Mouse (Mus musculus) thymus, postnatal 14 days (tissue): Measurements from ENCODE around the gene Hba-x.

Source experiments
- DNase-seq: peaks from one replicate; pipeline ENCODE4 v3.0.0; 2021

The Hba-x gene

DNA sequence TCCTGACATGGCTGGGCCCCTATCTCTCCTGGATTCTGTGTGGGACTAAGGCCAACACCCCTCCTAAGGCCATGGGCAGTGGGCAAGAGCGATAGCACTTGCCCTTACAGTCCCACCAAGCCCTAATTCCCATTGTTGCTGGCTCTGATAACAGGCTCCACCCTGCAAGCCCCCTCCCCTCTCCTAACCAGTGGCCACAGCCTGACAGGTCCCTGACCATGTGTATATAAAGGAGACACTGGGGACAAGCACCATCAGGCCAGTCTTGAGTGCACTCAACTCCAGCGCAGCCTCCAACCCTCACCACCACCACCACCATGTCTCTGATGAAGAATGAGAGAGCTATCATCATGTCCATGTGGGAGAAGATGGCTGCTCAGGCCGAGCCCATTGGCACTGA is at the start of gene Hba-x:
Gene Hba-x, plus strand, starts transcription at position 54 of the 400 bp plus-strand sequence.
- DNase-seq, result no peak

DNA sequence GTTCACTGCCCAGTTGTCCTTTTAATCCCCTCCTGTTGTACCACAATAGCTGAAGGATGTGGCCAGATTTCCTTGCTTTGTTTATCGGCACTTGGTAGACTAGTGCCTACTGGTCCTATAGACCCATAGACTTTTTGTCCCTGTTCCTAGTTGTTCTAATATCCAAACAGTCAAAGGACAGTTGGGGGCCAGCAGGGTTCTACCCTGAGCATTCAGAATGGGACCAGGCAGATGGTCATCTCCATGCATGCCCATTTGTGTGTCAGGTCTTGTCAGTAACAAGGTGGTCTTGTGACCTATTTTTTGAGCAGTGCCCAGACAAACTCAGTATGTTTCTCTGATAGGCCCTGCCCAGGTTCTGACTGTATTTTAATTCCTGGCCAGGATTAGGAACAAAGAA is 49.2 kb upstream of the Hba-x start:
- DNase-seq, result no peak

DNA sequence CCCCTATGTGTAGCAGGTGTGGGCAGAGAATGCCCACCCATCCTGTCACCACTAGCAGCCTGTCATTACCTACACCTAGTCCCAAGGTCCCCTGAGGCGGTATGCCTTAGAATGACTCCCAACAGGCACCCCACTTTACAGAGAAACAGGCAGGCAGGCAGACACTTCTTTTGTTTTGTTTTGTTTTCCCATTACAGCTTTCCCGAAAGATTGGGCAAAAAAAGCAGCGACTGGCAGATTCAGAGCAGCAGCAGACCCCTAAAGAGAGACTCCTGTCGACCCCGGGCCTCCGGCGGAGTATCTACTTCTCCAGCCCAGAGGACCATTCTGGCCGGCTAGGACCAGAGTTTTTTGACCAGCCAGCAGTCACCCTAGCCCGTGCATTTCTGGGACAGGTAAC is 48.6 kb upstream of the Hba-x start:
- no peak for DNase-seq

DNA sequence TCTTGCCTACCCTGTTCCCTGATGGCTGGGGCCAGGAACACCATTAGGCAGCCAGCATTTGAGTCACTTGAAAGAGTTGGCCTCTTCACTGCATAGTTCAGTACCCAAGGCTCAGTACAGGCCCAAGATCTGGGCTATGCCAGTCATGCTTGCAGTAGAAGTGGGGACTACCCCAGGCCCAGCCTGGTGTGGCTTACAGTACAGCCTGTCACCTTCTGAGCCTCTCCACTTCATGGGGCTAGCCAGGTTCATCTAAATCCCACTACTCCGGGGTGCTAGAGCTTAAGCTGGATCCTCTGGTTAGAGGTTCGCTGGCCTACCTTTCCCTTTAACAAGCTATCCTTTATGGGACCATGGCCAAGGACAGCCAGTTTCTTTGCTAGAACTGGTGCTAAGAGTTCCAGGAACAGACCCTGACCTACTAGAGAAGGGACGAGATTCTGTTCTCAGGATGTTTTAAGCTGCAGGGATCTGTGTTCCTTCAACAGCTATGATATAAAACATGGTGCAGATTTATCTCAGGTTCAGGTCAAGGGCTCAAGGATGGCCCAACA is 47.8 kb upstream of the Hba-x start:
- no peak for DNase-seq

DNA sequence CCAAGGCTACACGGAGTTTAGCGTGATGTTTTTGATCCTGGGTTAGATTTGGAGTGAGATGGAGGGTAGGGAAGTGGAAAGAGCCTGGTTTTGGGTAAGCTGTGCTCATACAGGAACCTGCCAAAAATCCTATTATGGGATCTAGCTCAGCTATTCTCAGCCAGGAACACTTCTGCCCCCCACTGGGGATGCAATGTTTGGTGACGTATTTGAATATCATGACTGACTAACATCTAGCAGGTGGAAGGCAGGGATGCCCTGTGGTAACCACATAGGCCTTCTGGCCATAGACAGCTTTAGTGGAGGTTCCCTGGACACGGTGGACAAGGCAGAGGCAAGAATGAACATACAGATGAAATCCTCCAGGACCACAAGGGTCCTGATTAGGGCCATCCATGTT is 46.0 kb upstream of the Hba-x start:
- peak; percentile 36 for DNase-seq

DNA sequence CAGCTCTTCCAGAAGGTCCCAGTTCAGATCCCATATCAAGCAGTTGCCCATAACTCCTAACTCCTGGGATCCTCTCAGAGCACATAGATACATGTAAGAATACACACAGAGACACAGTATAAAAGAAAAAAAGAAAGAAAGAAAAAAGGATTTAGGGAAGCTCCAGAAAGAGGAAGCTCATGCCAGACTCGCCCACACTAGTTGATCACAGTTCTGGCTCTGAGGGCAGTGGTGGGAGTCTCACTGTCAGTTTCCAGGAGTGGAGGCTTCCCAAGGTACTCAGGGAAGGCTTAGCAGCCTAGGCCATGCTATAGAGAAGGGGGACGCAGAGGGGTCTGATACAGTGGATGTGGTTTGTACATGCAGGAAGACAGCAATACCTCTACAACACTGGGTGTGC is 45.1 kb upstream of the Hba-x start:
- DNase-seq, result no peak

DNA sequence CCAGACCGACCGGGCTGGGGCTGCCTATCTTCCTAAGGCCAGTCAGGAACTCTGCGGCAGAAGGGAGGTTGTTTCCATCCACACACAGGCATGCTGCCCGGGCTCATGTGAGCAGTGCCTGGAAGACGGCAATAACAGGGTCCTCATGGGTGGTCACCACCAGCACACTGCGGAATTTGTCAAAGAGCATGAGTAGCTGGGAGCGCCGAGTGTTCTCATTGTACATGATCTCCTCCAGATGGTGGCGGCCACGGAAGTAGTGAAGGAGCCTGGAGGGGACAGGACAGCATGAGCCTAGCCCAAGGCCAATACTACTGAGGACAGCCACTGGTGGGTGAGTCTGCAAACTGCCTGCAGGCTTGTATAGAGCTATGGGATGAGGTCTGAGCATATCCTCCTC is 43.4 kb upstream of the Hba-x start:
- no peak for DNase-seq

DNA sequence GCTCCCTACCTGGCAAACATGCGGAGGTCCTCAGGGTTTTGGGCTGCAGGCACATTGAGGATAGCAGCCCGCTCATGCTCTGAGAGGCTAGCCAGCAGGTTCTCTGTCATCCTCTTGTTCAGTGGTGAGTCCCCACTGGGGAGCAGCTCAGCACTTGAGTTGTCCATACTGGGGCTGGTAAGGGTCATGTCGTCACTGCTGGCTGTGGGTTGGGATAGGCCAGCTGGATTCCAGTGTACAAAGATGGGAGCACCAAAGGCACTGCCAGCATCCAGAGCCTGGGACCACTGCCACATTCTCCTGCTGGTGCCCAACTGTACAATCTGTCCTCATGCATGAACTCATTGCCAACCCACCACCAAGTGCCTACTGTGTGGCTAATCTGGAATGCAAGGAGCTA is 42.3 kb upstream of the Hba-x start:
- no peak for DNase-seq

DNA sequence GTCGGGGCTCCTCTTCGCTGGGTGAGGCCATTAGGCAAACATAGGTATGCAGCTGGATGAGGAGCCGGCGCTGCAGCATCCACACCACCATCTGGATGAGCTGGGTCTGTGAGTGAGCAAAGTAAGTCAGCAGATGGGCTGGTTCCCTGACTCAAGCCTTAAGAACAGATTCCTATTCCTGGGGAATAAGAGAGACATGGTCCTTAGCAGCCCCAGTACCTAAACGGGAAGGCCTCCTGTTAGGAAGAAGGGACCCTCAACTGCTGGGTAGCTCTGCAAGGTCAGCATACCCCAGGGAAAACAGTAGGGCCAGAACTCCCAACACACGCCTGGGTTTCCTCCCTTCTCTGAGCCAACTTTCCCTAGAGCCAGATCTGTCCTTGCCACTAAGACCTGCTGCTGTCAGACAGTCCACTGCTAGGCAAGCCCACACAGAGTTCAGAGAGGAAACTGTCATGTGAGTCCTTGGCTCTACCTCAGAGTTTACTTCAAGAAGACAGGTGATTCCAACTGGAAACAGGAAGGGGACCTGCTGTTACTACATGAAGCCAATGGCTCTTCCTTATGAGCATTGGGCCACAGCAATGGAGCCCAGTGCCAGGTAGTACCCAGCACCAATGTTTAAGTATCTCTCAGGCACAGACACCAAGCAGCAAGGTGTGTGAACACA is 41.2 kb upstream of the Hba-x start:
- no peak for DNase-seq

DNA sequence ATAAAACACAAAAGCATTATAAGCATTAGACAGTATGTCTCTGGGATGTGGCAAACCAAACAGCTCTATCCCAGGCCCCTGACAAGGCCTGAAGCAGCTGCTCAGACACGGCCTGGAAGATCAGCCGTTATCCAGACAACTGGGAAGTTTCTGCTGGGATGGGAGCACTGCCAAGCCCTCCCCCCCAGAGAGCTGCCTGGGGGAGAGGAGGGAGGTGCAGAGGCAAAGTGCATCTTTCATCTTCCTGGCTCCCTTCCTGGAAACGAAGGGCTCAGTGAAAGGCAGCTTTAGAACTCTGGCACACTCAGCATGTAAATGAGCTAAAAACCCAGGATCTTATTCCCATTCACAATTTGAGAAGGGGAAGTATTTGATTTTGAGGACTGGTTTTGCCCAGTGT is 40.6 kb upstream of the Hba-x start:
- no peak for DNase-seq

DNA sequence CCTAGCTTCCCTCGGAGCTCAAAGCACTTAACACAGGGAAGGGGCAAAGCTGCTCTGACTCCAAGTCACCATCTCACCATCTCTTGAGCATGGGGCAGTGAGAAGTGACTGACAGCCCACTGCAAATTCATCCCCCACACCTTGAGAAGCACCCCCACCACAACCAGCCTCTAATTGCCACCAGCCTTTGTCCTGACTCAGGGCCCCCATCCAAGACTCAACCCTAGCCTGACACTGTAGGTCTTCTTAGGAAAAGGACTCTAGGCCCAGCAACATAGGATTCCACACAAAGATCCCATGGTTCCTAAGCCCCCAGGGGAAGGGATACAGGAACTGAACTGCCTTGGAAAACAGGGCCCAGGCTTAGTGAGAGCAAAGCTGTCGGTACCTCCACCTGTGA is 40.1 kb upstream of the Hba-x start:
- DNase-seq, result no peak

DNA sequence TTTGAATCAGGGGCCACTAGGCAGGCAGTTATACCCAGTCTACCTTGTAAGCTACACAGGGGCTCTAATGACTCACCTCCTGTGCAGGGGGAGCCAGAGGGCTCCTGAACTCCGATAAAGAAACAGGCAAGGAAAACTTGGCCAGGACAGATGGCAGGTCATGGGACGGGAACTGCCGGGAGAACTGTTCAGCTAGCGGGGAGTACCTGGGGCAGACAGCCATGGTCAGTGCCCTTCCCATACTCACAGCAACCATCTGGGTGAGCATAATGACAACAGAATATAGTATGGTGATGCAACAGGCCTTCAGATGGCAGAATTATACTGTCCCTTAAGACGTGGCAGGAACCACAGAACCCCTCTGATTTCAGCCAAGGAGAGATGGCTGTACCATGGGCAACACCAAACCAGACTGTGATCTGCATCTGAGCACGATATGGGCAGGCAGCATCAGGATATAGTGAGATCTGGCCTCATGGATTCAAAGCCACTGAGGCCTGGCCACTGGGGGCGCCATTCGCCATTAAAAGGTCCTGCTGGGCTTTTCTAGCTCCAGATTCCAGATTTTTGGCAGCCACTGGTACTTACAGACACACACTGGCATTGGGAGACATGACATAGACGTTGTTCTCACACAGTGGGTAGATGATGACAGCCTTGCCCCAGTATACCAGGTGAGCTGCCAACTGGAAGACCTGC is 39.3 kb upstream of the Hba-x start:
- DNase-seq, result peak; percentile 37

DNA sequence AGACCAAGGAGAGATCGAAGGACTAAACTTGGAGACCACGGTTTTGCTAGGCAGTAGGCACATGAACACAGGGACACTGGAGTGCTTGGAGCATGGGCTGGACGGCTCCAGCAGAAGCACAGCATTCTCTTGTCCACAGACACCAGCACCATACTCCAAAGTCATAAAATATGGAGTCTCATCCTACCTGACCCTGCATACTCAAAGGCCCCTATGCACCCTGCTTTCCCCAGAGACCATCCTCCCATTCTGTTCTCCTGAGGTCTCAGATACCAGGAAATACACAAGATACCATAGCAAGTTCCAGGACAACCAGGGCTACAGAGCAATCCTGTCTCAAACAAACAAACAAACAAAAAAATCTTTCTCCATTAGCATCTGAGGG is 38.8 kb upstream of the Hba-x start:
- no peak for DNase-seq

DNA sequence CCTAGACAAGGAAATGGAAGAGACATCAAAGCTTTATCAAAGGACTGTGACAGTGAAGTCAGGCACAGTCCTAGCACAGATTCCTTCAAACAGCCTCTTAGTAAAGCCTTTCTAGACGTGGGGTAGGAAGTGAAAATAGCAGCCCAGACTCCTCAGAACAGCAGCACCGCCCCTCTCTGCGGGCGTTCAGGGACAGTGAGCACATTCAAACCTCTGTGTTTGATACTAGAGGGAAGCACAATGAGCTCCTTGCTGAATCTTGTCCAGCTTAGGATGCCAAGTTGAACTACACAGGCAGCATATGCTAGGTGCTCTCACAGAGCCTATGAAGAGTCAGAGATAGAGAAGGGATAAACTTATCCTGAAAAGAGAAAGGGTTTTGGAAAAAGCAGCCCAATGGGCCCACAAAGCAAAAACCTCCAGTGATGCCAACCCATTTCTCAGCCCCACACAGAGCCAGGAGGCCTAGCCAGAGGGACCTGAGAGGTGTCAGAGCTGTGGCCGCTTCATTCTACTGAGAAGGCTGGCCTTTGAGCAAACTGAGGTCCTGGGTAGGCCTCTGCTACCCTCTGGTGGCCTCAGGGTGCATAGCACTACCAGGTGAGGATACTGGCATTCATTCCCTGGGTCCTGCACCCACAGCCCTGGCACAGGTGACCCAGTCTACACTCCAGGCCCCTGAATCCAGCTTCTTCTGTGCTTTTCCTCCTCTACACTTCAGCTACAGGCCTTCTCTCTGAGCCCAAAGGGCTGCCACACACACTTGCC is 37.9 kb upstream of the Hba-x start:
- DNase-seq, result peak; percentile 79

DNA sequence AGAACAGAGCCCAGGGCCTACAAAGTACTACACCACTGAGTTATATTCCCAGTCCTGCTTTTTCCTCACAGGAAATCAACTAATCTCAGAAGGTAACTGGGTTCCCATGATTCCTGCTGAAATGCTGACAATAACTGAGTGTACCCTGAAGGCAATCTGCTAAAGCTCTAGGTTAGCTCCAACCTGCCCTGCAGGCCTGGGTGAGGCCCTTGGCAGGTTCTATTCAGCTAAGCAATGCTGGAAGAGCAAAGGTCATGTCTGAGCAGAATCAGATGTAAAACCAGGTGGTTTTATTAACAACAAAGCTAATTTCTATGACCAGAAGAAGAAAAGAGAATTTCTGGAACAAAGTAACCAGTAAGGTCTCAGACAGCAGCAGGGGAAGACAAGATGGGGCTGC is 34.8 kb upstream of the Hba-x start:
- DNase-seq, result no peak

DNA sequence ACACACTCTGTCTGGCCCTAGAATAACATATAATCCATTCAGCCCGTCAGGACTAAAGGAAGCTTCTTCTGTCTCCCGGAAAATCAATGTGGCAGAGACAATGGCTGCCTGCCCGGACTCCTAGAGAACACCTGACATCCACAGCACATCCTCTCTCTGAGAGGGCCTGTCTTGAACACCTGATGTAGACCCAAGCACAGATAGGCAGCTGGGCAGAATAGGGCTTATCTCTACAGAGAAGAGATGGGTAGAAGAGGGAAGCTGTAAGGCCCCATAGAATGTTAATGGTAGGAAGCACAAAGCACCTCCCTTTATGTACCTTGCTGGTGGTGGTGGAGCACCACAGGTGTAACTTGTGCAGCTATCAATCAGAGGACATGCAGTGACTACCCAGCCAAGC is 34.0 kb upstream of the Hba-x start:
- no peak for DNase-seq

DNA sequence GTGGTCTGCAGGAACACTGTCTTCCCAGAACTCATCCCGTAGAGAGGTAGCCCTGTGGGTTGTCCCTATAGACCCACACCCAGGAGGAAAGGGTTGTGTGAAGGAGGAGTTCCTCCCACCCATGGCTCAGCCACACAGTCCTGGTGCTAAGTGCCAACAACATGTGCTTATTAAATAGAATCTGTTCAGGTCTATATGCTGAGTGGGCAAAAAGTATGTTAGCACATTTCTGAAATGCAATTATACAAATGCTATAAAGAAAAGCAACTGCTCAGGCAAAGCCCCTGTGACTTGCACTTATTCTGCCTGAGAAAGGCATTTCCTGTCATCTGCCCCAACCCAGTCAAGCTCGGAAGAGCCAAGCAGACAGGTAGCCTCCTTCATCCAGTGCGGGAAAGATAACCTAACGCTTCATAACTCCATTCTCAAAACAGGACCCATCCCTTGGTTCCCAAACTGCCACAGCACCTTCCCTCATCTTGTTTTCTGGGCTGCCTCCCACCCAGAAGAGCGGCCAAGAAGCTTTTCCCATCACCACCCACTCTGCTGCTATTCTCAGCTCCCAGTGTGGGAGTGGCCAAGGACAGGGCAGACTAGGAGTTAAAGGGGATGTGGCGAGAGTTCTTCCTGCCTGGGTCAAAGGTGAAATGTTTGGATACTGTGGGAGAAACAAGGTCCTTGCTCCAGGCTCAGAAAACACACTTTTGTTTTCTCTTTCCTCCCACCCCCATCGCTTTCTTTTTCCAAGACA is 32.8 kb upstream of the Hba-x start:
- no peak for DNase-seq

DNA sequence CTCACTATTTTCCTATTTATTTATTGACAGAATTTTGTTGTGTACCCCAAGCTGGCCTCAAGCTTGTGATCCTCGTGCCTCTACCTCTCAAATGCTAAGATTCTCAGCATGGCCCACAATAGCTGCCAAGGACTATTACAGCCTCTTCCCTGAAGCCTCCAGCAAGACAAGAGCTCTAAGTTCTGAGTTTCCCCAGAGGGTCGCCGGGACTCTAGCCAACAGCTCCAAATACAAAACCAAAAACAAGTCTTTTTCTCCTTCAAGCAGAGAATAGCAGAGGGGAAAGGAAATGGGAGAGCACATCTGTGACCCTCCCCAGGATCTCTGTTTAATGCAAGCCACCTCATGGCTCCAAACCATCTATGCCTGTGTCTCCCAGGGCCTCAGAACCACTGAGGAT is 32.1 kb upstream of the Hba-x start:
- no peak for DNase-seq

DNA sequence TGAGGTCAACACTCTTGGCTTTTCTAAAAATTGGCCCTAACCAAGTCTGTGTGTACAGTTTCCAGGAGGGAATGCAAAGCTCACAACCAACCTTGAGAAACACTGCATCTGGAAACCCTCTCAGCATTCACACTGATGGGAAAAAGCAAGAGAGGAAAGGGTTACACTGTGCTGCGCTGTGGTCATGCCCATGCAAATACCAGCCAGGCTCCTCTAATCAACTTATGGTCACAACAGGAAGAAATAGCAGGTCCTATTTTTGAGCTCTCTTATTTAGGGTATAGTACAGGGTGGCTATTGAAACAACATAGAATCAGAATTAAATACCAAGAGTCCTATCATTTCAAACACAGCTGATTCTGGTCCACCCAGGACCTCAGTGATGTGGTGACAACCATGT is 31.6 kb upstream of the Hba-x start:
- no peak for DNase-seq

DNA sequence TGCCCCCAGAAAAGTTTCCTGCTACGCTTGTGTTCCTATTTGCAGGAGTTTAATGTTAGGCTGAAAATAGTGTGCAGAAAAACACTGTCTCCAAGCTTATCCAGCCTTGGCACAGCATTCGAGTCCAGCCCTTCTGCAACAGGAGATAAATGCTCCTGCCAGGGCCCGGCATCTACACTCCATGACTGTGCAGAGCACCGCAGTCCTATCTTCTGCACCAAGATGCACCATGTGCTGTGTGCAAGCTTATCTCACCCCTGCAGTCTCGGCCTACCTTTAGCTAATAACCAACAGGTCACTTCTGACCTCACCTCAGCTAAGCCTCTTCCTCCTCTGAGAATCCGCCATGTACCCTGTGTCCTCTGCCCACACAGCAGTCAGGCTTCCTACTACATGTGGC is 30.6 kb upstream of the Hba-x start:
- DNase-seq, result no peak

DNA sequence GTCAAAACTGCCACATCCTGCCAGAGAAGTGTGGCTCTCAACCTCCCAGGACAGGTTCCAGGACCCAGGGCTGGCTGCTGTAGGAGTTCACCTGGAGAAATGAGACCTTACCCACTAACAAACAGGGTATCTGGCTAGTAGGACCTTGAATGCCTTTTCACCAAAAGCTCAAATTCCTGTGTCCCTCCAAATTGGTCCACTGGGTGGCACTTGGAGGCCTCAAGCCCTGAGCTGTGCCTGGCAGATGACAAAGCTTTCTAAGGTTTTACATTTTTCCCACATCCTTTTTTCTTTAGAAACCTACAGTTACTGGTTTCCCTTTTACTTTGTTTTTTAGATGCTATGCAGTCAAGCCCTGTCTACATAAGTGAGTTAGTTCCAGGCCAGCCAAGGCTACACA is 29.1 kb upstream of the Hba-x start:
- DNase-seq, result peak; percentile 45

DNA sequence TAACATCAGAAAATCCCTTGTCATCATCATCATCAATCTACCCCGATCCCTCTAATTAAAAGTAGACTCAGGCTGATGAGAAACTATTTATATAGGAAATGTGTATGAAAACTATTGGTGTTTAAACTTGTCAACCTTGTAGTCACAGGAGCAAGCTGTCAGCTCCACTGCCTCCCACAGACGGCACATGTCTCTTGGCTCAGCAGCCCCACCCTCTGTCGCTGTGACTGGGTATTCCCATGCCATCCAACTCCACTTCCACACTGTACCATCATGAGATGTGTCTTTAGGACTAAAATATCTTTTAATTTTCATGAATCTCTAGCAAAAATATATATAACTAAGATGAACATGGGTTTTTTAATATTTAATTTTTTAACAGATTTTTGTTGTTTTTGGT is 27.9 kb upstream of the Hba-x start:
- DNase-seq, result no peak
